8 mouse cellular contexts compared by ENCODE assay signal in the genomic region with DNA sequence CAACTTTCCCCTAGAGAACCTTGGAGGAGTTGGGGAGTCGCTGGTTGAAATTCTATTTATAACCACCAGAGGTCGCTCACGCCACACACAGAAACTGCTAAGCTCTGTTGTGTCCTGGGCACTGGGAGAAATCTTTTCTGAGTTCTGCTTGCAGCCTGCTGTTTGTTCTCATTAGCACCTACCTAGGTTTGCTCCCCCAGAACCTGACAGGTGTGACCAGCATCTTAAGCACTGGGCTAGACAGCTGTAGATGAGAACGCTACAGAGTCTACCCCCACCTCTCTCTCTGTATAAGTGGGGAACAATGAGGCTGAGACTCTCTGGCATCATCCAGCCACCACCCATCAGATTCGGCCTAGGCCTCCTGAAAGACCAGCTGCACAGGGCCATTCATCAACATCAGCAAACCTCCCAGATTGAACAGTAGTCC. TPM values are rescaled to one million over a fixed set of nuclear protein-coding genes. Genes with fewer than 3 reads are reported as not detected.
DNase-seq lines count a peak whose midpoint lies in the region; ATAC-seq and TF ChIP-seq lines count a peak whose summit lies in the region.

No protein-coding gene starts in this region.

- H3K27me3 ChIP-seq in liver, embryonic 12.5 days (replicated peaks): no peaks in the 10 kb centered on the region
- no peaks in the 10 kb centered on the region for H3K27me3 ChIP-seq in embryonic facial prominence, embryonic 14.5 days (replicated peaks; ENCODE audit: control insufficient read depth, insufficient read depth, low read length)
- no peaks in the 10 kb centered on the region for H3K27me3 ChIP-seq in liver, embryonic 14.5 days (ENCODE audit: control insufficient read depth, insufficient read depth, low read length)

- 18% methylated on average over 5 of the region's 5 CpGs for WGBS in liver, embryonic 12.5 days (ENCODE audit: insufficient replicate concordance)
- WGBS in embryonic facial prominence, embryonic 14.5 days: 12% methylated on average over 5 of the region's 5 CpGs
- 19% methylated on average over 5 of the region's 5 CpGs for WGBS in liver, embryonic 14.5 days (ENCODE audit: insufficient replicate concordance)
- 28% methylated on average over 5 of the region's 5 CpGs for WGBS in olfactory bulb, adult 2 months

- no peaks in the 10 kb centered on the region for H3K9me3 ChIP-seq in liver, embryonic 12.5 days (replicated peaks)
- H3K9me3 ChIP-seq in embryonic facial prominence, embryonic 14.5 days (ENCODE audit: control insufficient read depth, low read length): peaks cover 9% of the 10 kb centered on the region; the same call in 1 of the 2 replicates
- no peaks in the 10 kb centered on the region for H3K9me3 ChIP-seq in liver, embryonic 14.5 days (ENCODE audit: control insufficient read depth, low read length)

- H3K4me3 ChIP-seq in liver, embryonic 12.5 days: no peak overlapping the region
- H3K4me3 ChIP-seq in embryonic facial prominence, embryonic 14.5 days (ENCODE audit: low read depth, low read length): no peak overlapping the region
- H3K4me3 ChIP-seq in liver, embryonic 14.5 days (ENCODE audit: insufficient read depth in 1 of 2, low read depth in 2 of 2, low read length in 2 of 2): no peak overlapping the region
- no peak overlapping the region for H3K4me3 ChIP-seq in olfactory bulb, adult 2 months (ENCODE audit: insufficient read depth, low read depth, low read length)

- peak; percentile 86 for TF ChIP-seq CTCF in liver, embryonic 14.5 days (IDR thresholded peaks at IDR 0.05; ENCODE audit: low read depth)
- 0 out of 2 replicates have a peak, but pooled peaks have one; percentile 30 for TF ChIP-seq CTCF in olfactory bulb, adult 2 months (IDR thresholded peaks at IDR 0.05; ENCODE audit: insufficient read depth, low read depth, low read length)

- no peak overlapping the region for H3K27ac ChIP-seq in liver, embryonic 12.5 days
- H3K27ac ChIP-seq in embryonic facial prominence, embryonic 14.5 days (replicated peaks; ENCODE audit: low read depth, low read length): no peak overlapping the region
- no peak overlapping the region for H3K27ac ChIP-seq in liver, embryonic 14.5 days
- H3K27ac ChIP-seq in olfactory bulb, adult 2 months (ENCODE audit: insufficient read depth, low read depth, low read length): no peak overlapping the region

- DNase-seq in liver (peak; percentile 34), WW6 (ENCODE audit: low read depth, low spot score) (peak; percentile 34)
- DNase-seq in embryonic facial prominence, embryonic 14.5 days (ENCODE audit: low spot score): peak; percentile 70
- DNase-seq in induced T-regulatory cell, adult 2 months (ENCODE audit: low read depth): peak; percentile 80
- DNase-seq in liver, embryonic 14.5 days (ENCODE audit: low read depth in 3 of 3, low spot score in 3 of 3): no peak
- DNase-seq in urinary bladder, postnatal 10 days (ENCODE audit: low spot score): no peak

- no peak overlapping the region for H3K4me2 ChIP-seq in liver, embryonic 12.5 days
- no peak overlapping the region for H3K4me2 ChIP-seq in embryonic facial prominence, embryonic 14.5 days (ENCODE audit: low read depth, low read length)
- H3K4me2 ChIP-seq in liver, embryonic 14.5 days (ENCODE audit: low read depth): no peak overlapping the region

- H3K9ac ChIP-seq in liver, embryonic 12.5 days: no peak overlapping the region
- no peak overlapping the region for H3K9ac ChIP-seq in embryonic facial prominence, embryonic 14.5 days (ENCODE audit: low read depth, low read length)
- H3K9ac ChIP-seq in liver, embryonic 14.5 days (replicated peaks): no peak overlapping the region

- TF ChIP-seq EP300 in liver, embryonic 14.5 days (IDR thresholded peaks at IDR 0.05; ENCODE audit: low read depth): no peak

- H3K4me1 ChIP-seq in liver, embryonic 12.5 days: no peaks in the 10 kb centered on the region
- no peaks in the 10 kb centered on the region for H3K4me1 ChIP-seq in embryonic facial prominence, embryonic 14.5 days (ENCODE audit: control insufficient read depth, insufficient read depth, low read length)
- H3K4me1 ChIP-seq in liver, embryonic 14.5 days (replicated peaks; ENCODE audit: control insufficient read depth in 2 of 2, insufficient read depth in 2 of 2, low read length in 1 of 2): no peaks in the 10 kb centered on the region
- H3K4me1 ChIP-seq in olfactory bulb, adult 2 months (ENCODE audit: control insufficient read depth, insufficient read depth, low read length): no peaks in the 10 kb centered on the region

- TF ChIP-seq POLR2A in olfactory bulb, adult 2 months (IDR thresholded peaks at IDR 0.05; ENCODE audit: insufficient read depth, low read depth, low read length): no peak

- H3K36me3 ChIP-seq in liver, embryonic 12.5 days: no peaks in the 10 kb centered on the region
- H3K36me3 ChIP-seq in embryonic facial prominence, embryonic 14.5 days (ENCODE audit: control insufficient read depth, insufficient read depth, low read length): no peaks in the 10 kb centered on the region
- H3K36me3 ChIP-seq in liver, embryonic 14.5 days (replicated peaks; ENCODE audit: control insufficient read depth, insufficient read depth, low read depth): no peaks in the 10 kb centered on the region

- no peak for ATAC-seq in liver, embryonic 12.5 days
- peak; percentile 65 for ATAC-seq in embryonic facial prominence, embryonic 14.5 days (ENCODE audit: low read depth)
- peak; percentile 18; the same call in 1 of the 2 replicates for ATAC-seq in liver, embryonic 14.5 days (ENCODE audit: insufficient read depth)

RNA-seq across cellular contexts. Expression of a gene that starts 17.1 kb away (rescaled TPM):
- polyA plus RNA-seq in liver, embryonic 12.5 days (2016; fragmentation: Nextera tagmentation; extraction: Ambion mirVana): 33.8 TPM in 2 replicates
- polyA plus RNA-seq in embryonic facial prominence, embryonic 14.5 days (2014; fragmentation: Nextera tagmentation; extraction: Ambion mirVana): 23.4 and 28.9 TPM in 2 replicates
- 14.2 and 17.0 TPM in 2 replicates for polyA plus RNA-seq in liver, embryonic 14.5 days (2012; rRNA removed)
- polyA plus RNA-seq in liver, embryonic 14.5 days (2014; fragmentation: Nextera tagmentation; extraction: Ambion mirVana): 5.4 and 9.6 TPM in 2 replicates
- polyA plus RNA-seq in olfactory bulb, adult 2 months (2012; ENCODE audit: insufficient read depth, insufficient read length, low replicate concordance, missing spikeins): not detected in 2 replicates

Comparison
In these comparisons a context has a peak if more than half of its experiments do, and no peak if none do; other contexts are left out.
1. DNase-seq: peak in liver (single experiment), WW6 (single experiment), embryonic facial prominence, embryonic 14.5 days (single experiment) and induced T-regulatory cell, adult 2 months (single experiment); none in liver, embryonic 14.5 days (0 of 3) and urinary bladder, postnatal 10 days (single experiment).